Mouse (Mus musculus) hindbrain, postnatal 0 days (tissue): Measurements from ENCODE around the gene Zscan20. TPM values are rescaled to one million over a fixed set of nuclear protein-coding genes. Genes with fewer than 3 reads are reported as not detected.

ENCODE experiments used
- ATAC-seq: fragments of 200-750 bp; cut with Nextera tagmentation; 2 replicates; pipeline ENCODE4 v1.8.0; 2017; ENCODE audit warnings: mild to moderate bottlenecking, moderate TSS enrichment, moderate library complexity
- DNase-seq: peaks from one replicate; pipeline ENCODE4 v3.0.0-alpha.2; 2015; ENCODE audit warnings: low spot score
- H3K27ac ChIP-seq: fragments of 300-500 bp; sonication (generic); 2 replicates; pipeline ENCODE4 v1.5.1; 2014; ENCODE audit warnings: mild to moderate bottlenecking
- H3K27me3 ChIP-seq: fragments of 300-500 bp; sonication (generic); 2 replicates; pipeline ENCODE4 v1.6.1; 2014; ENCODE audit warnings: low read length, mixed read lengths; ENCODE audit not compliant: insufficient read depth
- H3K36me3 ChIP-seq: fragments of 300-500 bp; sonication (generic); 2 replicates; pipeline ENCODE4 v1.6.1; 2014; ENCODE audit warnings: low read length, mixed read lengths; ENCODE audit not compliant: insufficient read depth
- H3K4me1 ChIP-seq: fragments of 300-500 bp; sonication (generic); 2 replicates; pipeline ENCODE4 v1.6.1; 2014; ENCODE audit warnings: antibody characterized with exemption, low read length, mixed read lengths; ENCODE audit not compliant: insufficient read depth
- H3K4me2 ChIP-seq: fragments of 300-500 bp; sonication (generic); 2 replicates; pipeline ENCODE4 v1.6.1; 2014; ENCODE audit warnings: low read depth, mild to moderate bottlenecking, low read length, moderate library complexity, mixed read lengths
- H3K4me3 ChIP-seq: fragments of 300-500 bp; sonication (generic); 2 replicates; pipeline ENCODE4 v1.5.1; 2014; ENCODE audit warnings: low read length
- H3K9ac ChIP-seq: fragments of 300-500 bp; sonication (generic); replicated peaks from 2 replicates; pipeline ENCODE4 v1.6.1; 2014; ENCODE audit warnings: mild to moderate bottlenecking, low read length, moderate library complexity, mixed read lengths
- H3K9me3 ChIP-seq: fragments of 300-500 bp; sonication (generic); 2 replicates; pipeline ENCODE4 v1.6.1; 2016; ENCODE audit warnings: low read length, mixed read lengths
- CTCF ChIP-seq: IDR thresholded peaks from 2 replicates; pipeline ENCODE4 v1.5.1; 2016; ENCODE audit warnings: antibody characterized with exemption, control low read depth, low read depth
- WGBS: fragments of 180-500 bp; shearing (Covaris S2); extraction: QIAGEN DNeasy Blood & Tissue Kit; methylation state at CpG from one replicate; pipeline ENCODE4 v1.1.7; 2014; 5-methylcytosine and 5-hydroxymethylcytosine counted together
- polyA plus RNA-seq: library from polyadenylated mRNA; unstranded; fragments of >200 nt; fragmentation: Nextera tagmentation; extraction: Ambion mirVana; gene quantifications from 2 replicates; pipeline ENCODE4 v1.2.1, GENCODE M21; 2015
- total RNA-seq: library from RNA; depleted of rRNA; stranded (reverse); fragments of >200 nt; gene quantifications from 2 replicates; pipeline ENCODE4 v1.2.3, GENCODE M21; 2014

Gene Zscan20
- total and polyA plus RNA-seq, 2 experiments from 2014 or later, result 1.8 to 15.3 TPM

DNA sequence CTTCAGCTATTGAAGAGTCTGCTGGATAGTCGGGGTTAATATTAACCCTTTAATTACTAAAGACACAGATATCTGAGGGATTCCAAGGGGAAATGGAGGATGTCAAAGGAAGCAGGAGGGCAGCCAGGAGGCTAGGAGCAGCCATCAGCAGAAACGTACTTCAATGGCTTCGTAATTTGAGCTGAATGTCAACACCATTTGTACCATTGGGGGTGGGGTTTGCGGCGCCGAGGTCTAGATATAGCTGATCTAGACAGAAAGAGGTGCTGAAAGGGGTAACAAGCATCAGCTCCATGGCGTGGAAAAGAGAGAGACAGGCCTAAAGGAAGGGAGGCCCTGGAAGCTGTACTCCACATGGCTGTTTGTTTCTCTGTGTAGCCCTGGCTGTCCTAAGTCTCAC, 36.9 kb upstream of the Zscan20 start:
- WGBS, result 59% methylated on average over 7 of the region's 7 CpGs
- ATAC-seq, result no peak

DNA sequence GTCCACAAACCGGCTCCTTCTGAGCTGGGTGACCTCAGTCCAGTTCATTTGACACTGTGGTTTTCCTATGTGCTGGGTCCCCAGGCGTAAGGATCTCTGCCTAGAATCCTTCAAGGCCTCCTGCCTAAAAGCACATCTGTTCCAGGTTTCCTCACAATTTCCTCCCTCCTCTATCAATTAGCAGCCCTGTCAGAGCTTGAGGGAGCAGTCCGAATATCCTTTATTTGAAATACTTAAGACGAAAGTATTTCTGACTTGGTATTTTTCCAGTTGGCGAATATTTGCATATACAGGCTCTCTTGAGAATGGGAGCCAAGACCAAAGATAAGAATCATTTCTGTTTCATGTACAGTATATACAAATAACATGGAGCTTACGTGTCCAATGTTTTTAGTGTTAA, 36.0 kb upstream of the Zscan20 start:
- Histone ChIP-seq H3K36me3 (no peaks in the 10 kb centered on the region), H3K9me3 (no peaks in the 10 kb centered on the region), H3K9ac (no peak overlapping the region), H3K4me2 (no peak overlapping the region), H3K27ac (no peak overlapping the region), H3K4me3 (no peak overlapping the region), H3K4me1 (no peaks in the 10 kb centered on the region), H3K27me3 (no peaks in the 10 kb centered on the region)
- ATAC-seq (no peak), DNase-seq (no peak)
- TF ChIP-seq CTCF, result no peak
- WGBS, result 76% methylated on average over 6 of the region's 6 CpGs

More for the DNA sequence above, 36.9 kb upstream of the Zscan20 start:
- DNase-seq, result no peak
- no peaks in the 10 kb centered on the region for H3K4me1 ChIP-seq
- no peak for TF ChIP-seq CTCF
- no peak overlapping the region for H3K27ac ChIP-seq
- H3K9ac ChIP-seq, result no peak overlapping the region
- H3K27me3 ChIP-seq, result no peaks in the 10 kb centered on the region
- H3K36me3 ChIP-seq, result no peaks in the 10 kb centered on the region
- H3K9me3 ChIP-seq, result no peaks in the 10 kb centered on the region
- H3K4me2 ChIP-seq, result no peak overlapping the region
- no peak overlapping the region for H3K4me3 ChIP-seq

DNA sequence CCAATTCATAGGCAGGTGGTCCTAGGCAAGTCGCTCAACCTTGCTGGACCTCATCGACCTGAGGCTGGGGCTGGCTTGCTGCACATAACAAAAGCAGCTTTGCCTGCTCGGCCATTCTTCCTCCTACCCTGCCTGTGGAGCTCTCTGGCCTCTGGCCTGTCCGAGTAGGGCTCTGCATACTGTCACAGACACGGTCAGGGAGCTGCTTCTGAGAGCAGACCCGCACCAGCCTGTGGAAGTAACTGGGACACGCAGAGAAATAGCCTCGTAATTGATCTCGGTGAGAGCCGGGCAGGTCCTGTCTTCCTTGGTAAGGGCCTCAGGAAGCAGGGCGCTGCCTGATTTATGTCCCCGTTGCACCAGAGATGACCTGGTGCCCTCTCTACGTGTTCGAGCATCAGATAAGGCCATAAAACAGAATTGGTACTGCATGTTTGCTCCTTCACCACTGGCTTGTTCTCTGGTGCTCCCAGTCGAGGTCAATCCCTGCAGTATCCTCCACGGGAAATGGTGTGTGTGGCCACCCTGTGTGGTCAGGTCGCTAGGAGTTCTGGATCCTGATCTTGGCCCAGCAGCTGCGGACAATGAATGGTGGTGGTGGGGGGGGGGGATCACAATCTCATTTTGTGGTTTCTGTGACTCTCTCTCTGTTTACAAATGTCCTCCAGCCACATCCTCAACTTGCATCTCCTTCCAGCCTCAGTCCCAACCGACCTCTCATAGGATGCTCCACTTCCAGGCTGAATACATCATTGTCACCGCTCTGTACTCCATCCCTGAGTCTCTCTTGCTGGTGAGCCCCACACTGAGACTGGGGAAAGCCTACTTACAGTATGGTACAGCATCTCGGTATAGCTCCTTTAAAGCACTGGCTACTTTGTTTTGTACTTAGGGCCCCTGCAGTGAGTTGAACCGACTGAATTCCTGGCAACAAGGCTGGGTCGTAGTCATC, 32.1 kb upstream of the Zscan20 start:
- Histone ChIP-seq H3K9ac (no peak overlapping the region), H3K4me3 (no peak overlapping the region), H3K27me3 (no peaks in the 10 kb centered on the region), H3K36me3 (no peaks in the 10 kb centered on the region), H3K4me1 (peaks cover 12% of the 10 kb centered on the region; the same call in 1 of the 2 replicates), H3K27ac (no peak overlapping the region), H3K9me3 (no peaks in the 10 kb centered on the region), H3K4me2 (no peak overlapping the region)
- 60% methylated on average over 23 of the region's 23 CpGs for WGBS
- TF ChIP-seq CTCF, result no peak
- no peak for ATAC-seq
- DNase-seq, result no peak

DNA sequence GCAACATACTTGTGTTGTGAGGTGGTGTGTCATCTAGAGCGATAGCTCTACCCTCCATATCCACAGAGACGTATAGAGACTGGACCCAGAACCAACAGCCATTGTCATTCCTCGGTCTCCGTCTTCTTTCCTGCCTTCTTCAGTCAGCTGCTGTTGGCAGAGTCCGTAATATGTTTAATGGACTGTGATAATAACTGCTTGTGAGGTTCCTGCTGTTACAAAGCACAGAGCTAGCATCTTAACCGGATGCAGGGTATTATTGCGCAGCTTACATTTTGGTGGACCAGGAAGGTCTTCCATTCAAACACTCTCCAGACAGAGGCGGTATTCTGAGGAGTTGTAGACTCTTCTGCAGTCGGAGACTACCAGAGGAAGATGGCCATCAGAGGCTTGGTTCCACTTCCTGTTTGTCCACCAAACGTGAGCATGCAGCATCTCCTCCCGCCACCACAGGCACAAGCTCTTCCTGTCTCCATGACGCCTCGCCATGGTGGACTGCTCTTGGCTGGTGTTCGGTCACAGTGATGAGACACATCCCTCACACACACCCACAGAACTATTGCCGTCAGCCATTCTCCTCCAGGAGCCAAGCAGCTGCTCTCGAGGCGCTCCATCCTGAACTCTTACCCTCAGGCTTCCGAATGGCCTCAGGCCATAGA, 28.5 kb upstream of the Zscan20 start:
- no peak overlapping the region for H3K27ac ChIP-seq
- DNase-seq, result peak; percentile 28
- H3K9ac ChIP-seq, result no peak overlapping the region
- H3K9me3 ChIP-seq, result no peaks in the 10 kb centered on the region
- H3K27me3 ChIP-seq, result no peaks in the 10 kb centered on the region
- no peak overlapping the region for H3K4me2 ChIP-seq
- no peak overlapping the region for H3K4me3 ChIP-seq
- H3K36me3 ChIP-seq, result no peaks in the 10 kb centered on the region
- peaks cover 19% of the 10 kb centered on the region; the same call in 1 of the 2 replicates for H3K4me1 ChIP-seq
- ATAC-seq, result no peak
- TF ChIP-seq CTCF, result no peak
- 69% methylated on average over 18 of the region's 18 CpGs for WGBS

DNA sequence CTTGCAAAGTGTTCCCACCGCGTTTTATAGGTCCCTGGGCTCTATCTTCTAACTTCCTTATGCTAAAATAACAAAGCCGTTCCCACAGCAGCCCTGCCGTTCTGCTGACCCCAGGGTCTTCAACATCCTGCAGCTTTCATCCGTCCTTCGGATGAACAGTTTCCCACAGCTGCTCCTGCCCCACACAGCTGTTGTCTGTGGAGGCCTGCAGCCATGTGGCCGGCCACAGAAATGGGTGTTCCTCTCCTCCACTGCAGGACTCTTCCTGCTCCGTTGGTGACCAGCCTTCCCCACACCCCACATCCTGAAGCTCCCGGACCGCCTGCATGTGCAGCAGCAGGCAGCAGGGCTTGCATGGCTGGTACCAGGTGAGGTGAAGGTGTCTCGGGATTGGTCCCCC, 27.4 kb upstream of the Zscan20 start:
- Histone ChIP-seq H3K4me1 (peaks cover 19% of the 10 kb centered on the region; the same call in 1 of the 2 replicates), H3K9ac (no peak overlapping the region), H3K27me3 (no peaks in the 10 kb centered on the region), H3K36me3 (no peaks in the 10 kb centered on the region), H3K4me2 (no peak overlapping the region), H3K4me3 (no peak overlapping the region), H3K27ac (no peak overlapping the region), H3K9me3 (no peaks in the 10 kb centered on the region)
- ATAC-seq (no peak), DNase-seq (no peak)
- no peak for TF ChIP-seq CTCF
- 42% methylated on average over 11 of the region's 11 CpGs for WGBS

DNA sequence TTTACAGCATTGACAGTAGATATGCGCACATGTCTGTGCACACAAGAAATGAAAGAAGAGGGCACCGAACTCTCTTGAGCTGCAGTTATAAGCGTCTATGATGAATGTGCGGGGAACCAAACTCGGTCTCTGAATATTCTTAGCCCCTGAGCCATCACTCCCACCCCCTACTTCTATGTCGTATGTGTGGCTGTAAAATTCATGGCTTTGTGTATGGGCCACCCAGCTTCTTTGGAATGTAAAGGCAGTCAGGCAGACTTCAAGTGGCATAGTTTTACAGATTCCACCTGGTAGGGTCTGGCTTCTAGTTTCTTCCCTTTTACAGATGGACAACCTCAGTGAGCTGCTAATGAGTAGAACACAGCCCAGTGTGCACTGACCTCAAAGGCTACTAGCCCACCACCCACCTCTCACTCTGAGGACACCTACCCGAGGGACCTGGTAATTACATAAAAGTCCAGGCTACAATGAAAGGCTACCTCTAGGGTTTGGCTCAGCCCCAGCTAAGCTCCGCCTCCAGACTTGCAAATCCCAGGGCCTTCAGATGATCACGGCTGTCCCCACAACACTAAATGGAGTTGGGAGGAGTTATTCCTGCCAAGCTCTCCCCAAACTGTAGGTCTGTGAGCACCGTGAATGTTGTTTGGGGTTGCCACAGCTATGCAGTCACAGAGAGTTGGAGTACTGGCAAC, 26.1 kb upstream of the Zscan20 start:
- no peak overlapping the region for H3K4me2 ChIP-seq
- no peaks in the 10 kb centered on the region for H3K36me3 ChIP-seq
- no peak overlapping the region for H3K9ac ChIP-seq
- ATAC-seq, result no peak
- H3K27ac ChIP-seq, result no peak overlapping the region
- H3K9me3 ChIP-seq, result no peaks in the 10 kb centered on the region
- H3K27me3 ChIP-seq, result no peaks in the 10 kb centered on the region
- DNase-seq, result no peak
- no peak overlapping the region for H3K4me3 ChIP-seq
- 63% methylated on average over 10 of the region's 10 CpGs for WGBS
- peaks cover 19% of the 10 kb centered on the region; the same call in 1 of the 2 replicates for H3K4me1 ChIP-seq
- no peak for TF ChIP-seq CTCF
